ENCODE assay signal across 8 mouse cellular contexts in the genomic region with DNA sequence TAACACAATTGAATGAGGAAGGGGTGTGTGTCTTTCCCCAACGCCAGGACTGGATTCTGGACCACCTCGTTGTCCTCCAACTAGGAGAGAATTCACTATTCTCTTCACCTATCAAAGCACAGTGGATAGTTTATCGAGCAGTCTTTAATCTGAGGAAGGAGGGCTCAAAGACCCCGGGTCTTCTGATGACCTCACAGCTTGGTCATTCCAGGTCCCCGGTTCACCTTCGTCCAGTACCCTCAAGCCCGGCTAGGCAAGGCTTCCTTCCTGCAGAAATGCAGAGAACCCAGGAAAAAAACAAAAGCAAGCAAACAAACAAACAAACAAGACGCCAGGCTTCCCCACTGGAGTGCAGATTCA. TPM values are rescaled to one million over a fixed set of nuclear protein-coding genes. Genes with fewer than 3 reads are reported as not detected.
DNase-seq lines count a peak whose midpoint lies in the region; ATAC-seq and TF ChIP-seq lines count a peak whose summit lies in the region.

No protein-coding gene starts in this region.

- no peak for TF ChIP-seq CTCF in MEL (IDR thresholded peaks at IDR 0.05 in 2 of 3, conservative IDR thresholded peaks at IDR 0.05 in 1 of 3; ENCODE audit: control insufficient read depth in 1 of 3, insufficient read depth in 1 of 3, low read depth in 2 of 3, low read length in 3 of 3, poor library complexity in 1 of 3, severe bottlenecking in 1 of 3)

- no peaks in the 10 kb centered on the region for H3K36me3 ChIP-seq in heart, embryonic 16.5 days (ENCODE audit: control insufficient read depth, insufficient read depth)
- H3K36me3 ChIP-seq in MEL (ENCODE audit: control insufficient read depth in 1 of 2, insufficient read depth in 2 of 2, low read length in 2 of 2), result peaks cover 0 to 8% of the 10 kb centered on the region in 2 experiments; a peak in 2 of 4 replicates
- no peaks in the 10 kb centered on the region for H3K36me3 ChIP-seq in hindbrain, embryonic 10.5 days
- no peaks in the 10 kb centered on the region for H3K36me3 ChIP-seq in midbrain, embryonic 11.5 days (ENCODE audit: control insufficient read depth, insufficient read depth, low read length)

- H3K9me3 ChIP-seq in heart, embryonic 16.5 days (replicated peaks; ENCODE audit: control insufficient read depth, low read length), result no peaks in the 10 kb centered on the region
- no peaks in the 10 kb centered on the region for H3K9me3 ChIP-seq in MEL (replicated peaks; ENCODE audit: insufficient read depth, low read length)
- H3K9me3 ChIP-seq in hindbrain, embryonic 10.5 days, result no peaks in the 10 kb centered on the region
- no peaks in the 10 kb centered on the region for H3K9me3 ChIP-seq in midbrain, embryonic 11.5 days (ENCODE audit: control insufficient read depth, low read length)

- TF ChIP-seq POLR2A in MEL (IDR thresholded peaks at IDR 0.05; ENCODE audit: control insufficient read depth in 1 of 2, insufficient read depth in 1 of 2, low read depth in 1 of 2, low read length in 2 of 2, poor library complexity in 1 of 2), result no peak; a peak in 1 of 4 replicates

- peaks cover 13% of the 10 kb centered on the region for H3K4me1 ChIP-seq in heart, embryonic 16.5 days (ENCODE audit: control insufficient read depth, insufficient read depth, low read length)
- peaks cover 3 to 22% of the 10 kb centered on the region in 2 experiments for H3K4me1 ChIP-seq in MEL (ENCODE audit: control insufficient read depth in 1 of 2, insufficient read depth in 2 of 2, low read length in 2 of 2)
- peaks cover 43% of the 10 kb centered on the region for H3K4me1 ChIP-seq in hindbrain, embryonic 10.5 days (replicated peaks)
- peaks cover 6% of the 10 kb centered on the region for H3K4me1 ChIP-seq in midbrain, embryonic 11.5 days (ENCODE audit: control insufficient read depth, insufficient read depth, low read length)

- H3K9ac ChIP-seq in heart, embryonic 16.5 days (ENCODE audit: low read length), result peak overlapping the region; percentile 97
- H3K9ac ChIP-seq in MEL (ENCODE audit: control insufficient read depth, low read depth, low read length, poor library complexity, severe bottlenecking), result peak overlapping the region; percentile 71
- H3K9ac ChIP-seq in midbrain, embryonic 11.5 days (ENCODE audit: low read length), result peak overlapping the region; percentile 90; the same call in 1 of the 2 replicates

- no peaks in the 10 kb centered on the region for H3K27me3 ChIP-seq in heart, embryonic 16.5 days (ENCODE audit: control insufficient read depth, insufficient read depth, low read length)
- H3K27me3 ChIP-seq in MEL (ENCODE audit: control insufficient read depth in 1 of 2, insufficient read depth in 2 of 2, low read length in 2 of 2), result no peaks in the 10 kb centered on the region
- 0 out of 2 replicates have a peak, but pooled peaks cover 3% of the 10 kb centered on the region for H3K27me3 ChIP-seq in hindbrain, embryonic 10.5 days (ENCODE audit: insufficient read depth, poor library complexity, severe bottlenecking)
- H3K27me3 ChIP-seq in midbrain, embryonic 11.5 days (ENCODE audit: control insufficient read depth, insufficient read depth, low read length), result no peaks in the 10 kb centered on the region

- no peak for TF ChIP-seq RAD21 in MEL (IDR thresholded peaks at IDR 0.05; ENCODE audit: low read depth, low read length)

- intact Hi-C loops in heart, postnatal 36 days (cut with DNase I), result no loop called here

- H3K4me2 ChIP-seq in heart, embryonic 16.5 days (ENCODE audit: low read depth, low read length), result peak overlapping the region; percentile 84
- peak overlapping the region; percentile 77 for H3K4me2 ChIP-seq in midbrain, embryonic 11.5 days

- no peak for ATAC-seq in heart, embryonic 16.5 days (replicated peaks; ENCODE audit: extremely low read depth, insufficient read depth, low FRiP score)
- peak; percentile 46 for ATAC-seq in midbrain, embryonic 11.5 days (ENCODE audit: low FRiP score)

- 9% methylated on average over 8 of the region's 8 CpGs for WGBS in heart, embryonic 16.5 days
- 20% methylated on average over 8 of the region's 8 CpGs for WGBS in hindbrain, embryonic 10.5 days
- 18% methylated on average over 8 of the region's 8 CpGs for WGBS in midbrain, embryonic 11.5 days

- DNase-seq in heart, postnatal 36 days, result no peak
- DNase-seq in MEL (ENCODE audit: low read depth, low spot score), result no peak
- no peak for DNase-seq in hindbrain, embryonic 10.5 days (ENCODE audit: low spot score)
- no peak for DNase-seq in midbrain, embryonic 11.5 days (ENCODE audit: low spot score, missing footprints)
- DNase-seq in Muller cell, postnatal 12 days (ENCODE audit: inconsistent ontology term), result no peak
- DNase-seq in yolk sac, embryonic 10.5 days (ENCODE audit: low spot score), result no peak
- DNase-seq in adrenal gland, postnatal 25 days, result no peak

- peak overlapping the region; percentile 79 for H3K4me3 ChIP-seq in heart, embryonic 16.5 days (ENCODE audit: low read length)
- peak overlapping the region; percentile 52 to 63 for H3K4me3 ChIP-seq in MEL (ENCODE audit: control insufficient read depth in 1 of 2, insufficient read depth in 1 of 2, low read depth in 2 of 2, low read length in 2 of 2)
- peak overlapping the region; percentile 64 for H3K4me3 ChIP-seq in hindbrain, embryonic 10.5 days
- peak overlapping the region; percentile 63 for H3K4me3 ChIP-seq in midbrain, embryonic 11.5 days (ENCODE audit: low read depth, low read length)

- no peak for TF ChIP-seq EP300 in MEL (IDR thresholded peaks at IDR 0.05; ENCODE audit: low read depth in 1 of 2, low read length in 2 of 2)

- H3K27ac ChIP-seq in heart, embryonic 16.5 days (ENCODE audit: low read length), result peak overlapping the region; percentile 83
- no peak overlapping the region for H3K27ac ChIP-seq in MEL (ENCODE audit: control insufficient read depth, low read depth, low read length)
- H3K27ac ChIP-seq in hindbrain, embryonic 10.5 days, result peak overlapping the region; percentile 93
- H3K27ac ChIP-seq in midbrain, embryonic 11.5 days (ENCODE audit: low read depth, low read length), result no peak overlapping the region

- peaks cover 9% of the 10 kb centered on the region for H3K79me2 ChIP-seq in MEL (ENCODE audit: control insufficient read depth, insufficient read depth, low read length, poor library complexity)

TF ChIP-seq in MEL, 35 proteins besides CTCF, POLR2A, EP300 and RAD21:
- no peak for TF ChIP-seq RCOR1 (IDR thresholded peaks at IDR 0.05; ENCODE audit: low read depth, low read length)
- TF ChIP-seq MAX (IDR thresholded peaks at IDR 0.05; ENCODE audit: low read length), result no peak
- TF ChIP-seq MAFK (IDR thresholded peaks at IDR 0.05; ENCODE audit: borderline replicate concordance, low read depth, low read length), result no peak
- TF ChIP-seq TBP (IDR thresholded peaks at IDR 0.05; ENCODE audit: low read depth, low read length), result no peak
- no peak for TF ChIP-seq MAZ (IDR thresholded peaks at IDR 0.05; ENCODE audit: low read depth, low read length)
- no peak for TF ChIP-seq JUND (IDR thresholded peaks at IDR 0.05; ENCODE audit: low read depth, low read length)
- TF ChIP-seq ZNF384 (IDR thresholded peaks at IDR 0.05; ENCODE audit: low read depth, low read length), result no peak

RNA-seq across cellular contexts. Expression of gene Cln6, which starts 0.5 kb away (rescaled TPM):
- polyA plus RNA-seq in heart, embryonic 16.5 days (2015; fragmentation: Nextera tagmentation; extraction: Ambion mirVana), result 15.9 and 16.3 TPM in 2 replicates
- total RNA-seq in heart, postnatal 36 days (2021), result 10 to 100 TPM; 23.8 to 26.6 TPM
- 26.5 and 29.4 TPM in 2 replicates for total RNA-seq in MEL (2012; rRNA removed)
- polyA plus RNA-seq in MEL (2012; ENCODE audit: insufficient read depth in 1 of 2, insufficient read length in 2 of 2, low read depth in 1 of 2, low replicate concordance in 2 of 2, missing spikeins in 1 of 2), result 10 to 100 TPM in 1 of 2 experiments, not detected in 1; 52.1 TPM
- polyA plus RNA-seq in hindbrain, embryonic 10.5 days (2016; fragmentation: Nextera tagmentation; extraction: Ambion mirVana), result 12.6 and 15.1 TPM in 2 replicates
- polyA plus RNA-seq in midbrain, embryonic 11.5 days (2014; fragmentation: Nextera tagmentation; extraction: Ambion mirVana), result 7.9 and 8.5 TPM in 2 replicates
- 19.3 and 22.9 TPM in 2 replicates for total RNA-seq in adrenal gland, postnatal 25 days (2021)

RNA-seq across cellular contexts. Expression of gene Calml4, which starts 19.8 kb away (rescaled TPM):
- 3.4 and 4.2 TPM in 2 replicates for polyA plus RNA-seq in heart, embryonic 16.5 days (2015; fragmentation: Nextera tagmentation; extraction: Ambion mirVana)
- total RNA-seq in heart, postnatal 36 days (2021), result 1 to 10 TPM; 1.1 to 1.4 TPM
- 0.62 and 1.0 TPM in 2 replicates for total RNA-seq in MEL (2012; rRNA removed)
- polyA plus RNA-seq in MEL (2012; ENCODE audit: insufficient read depth in 1 of 2, insufficient read length in 2 of 2, low read depth in 1 of 2, low replicate concordance in 2 of 2, missing spikeins in 1 of 2), result 1 to 10 TPM in 1 of 2 experiments, not detected in 1; 4.6 TPM
- 0.71 and 6.4 TPM in 2 replicates for polyA plus RNA-seq in hindbrain, embryonic 10.5 days (2016; fragmentation: Nextera tagmentation; extraction: Ambion mirVana)
- polyA plus RNA-seq in midbrain, embryonic 11.5 days (2014; fragmentation: Nextera tagmentation; extraction: Ambion mirVana), result 0.40 and 1.2 TPM in 2 replicates
- total RNA-seq in adrenal gland, postnatal 25 days (2021), result 6.2 and 8.3 TPM in 2 replicates

RNA-seq across cellular contexts. Expression of gene Fem1b, which starts 26.4 kb away (rescaled TPM):
- 12.1 and 13.4 TPM in 2 replicates for polyA plus RNA-seq in heart, embryonic 16.5 days (2015; fragmentation: Nextera tagmentation; extraction: Ambion mirVana)
- 10 to 100 TPM; 16.2 to 16.9 TPM for total RNA-seq in heart, postnatal 36 days (2021)
- total RNA-seq in MEL (2012; rRNA removed), result 50.5 and 55.1 TPM in 2 replicates
- polyA plus RNA-seq in MEL (2012; ENCODE audit: insufficient read depth in 1 of 2, insufficient read length in 2 of 2, low read depth in 1 of 2, low replicate concordance in 2 of 2, missing spikeins in 1 of 2), result 10 to 100 TPM; 38.2 to 99.4 TPM
- polyA plus RNA-seq in hindbrain, embryonic 10.5 days (2016; fragmentation: Nextera tagmentation; extraction: Ambion mirVana), result 30.0 and 32.2 TPM in 2 replicates
- polyA plus RNA-seq in midbrain, embryonic 11.5 days (2014; fragmentation: Nextera tagmentation; extraction: Ambion mirVana), result 62.5 and 63.7 TPM in 2 replicates
- 37.8 and 41.2 TPM in 2 replicates for total RNA-seq in adrenal gland, postnatal 25 days (2021)

Comparison
In these comparisons a context has a peak if more than half of its experiments do, and no peak if none do; other contexts are left out.
1. H3K27ac ChIP-seq: peak in heart, embryonic 16.5 days (single experiment) and hindbrain, embryonic 10.5 days (single experiment); none in MEL (single experiment) and midbrain, embryonic 11.5 days (single experiment).
2. Peak in every context shown above with its lines, with median percentiles within 50 percentile points of each other: H3K4me3 ChIP-seq and H3K9ac ChIP-seq.